Mouse (Mus musculus) neutrophil, adult 59 days (primary cell): ENCODE results near the gene Ddx41. TPM values are rescaled to one million over a fixed set of nuclear protein-coding genes. Genes with fewer than 3 reads are reported as not detected.

Experiments
- total RNA-seq, 2 experiments: library from RNA; stranded (reverse); gene quantifications; 1 replicate in 1 of 2; 2 replicates in 1 of 2; pipeline ENCODE4 v1.2.4; 2023

Gene Ddx41
- total RNA-seq: 10 to 100 TPM; 36.1 to 39.6 TPM

GRCm38 (mm10) chr13:55536194-55537175, at the start of gene Ddx41:
Ddx41 (minus strand) TSS chr13:55536658.

DNA sequence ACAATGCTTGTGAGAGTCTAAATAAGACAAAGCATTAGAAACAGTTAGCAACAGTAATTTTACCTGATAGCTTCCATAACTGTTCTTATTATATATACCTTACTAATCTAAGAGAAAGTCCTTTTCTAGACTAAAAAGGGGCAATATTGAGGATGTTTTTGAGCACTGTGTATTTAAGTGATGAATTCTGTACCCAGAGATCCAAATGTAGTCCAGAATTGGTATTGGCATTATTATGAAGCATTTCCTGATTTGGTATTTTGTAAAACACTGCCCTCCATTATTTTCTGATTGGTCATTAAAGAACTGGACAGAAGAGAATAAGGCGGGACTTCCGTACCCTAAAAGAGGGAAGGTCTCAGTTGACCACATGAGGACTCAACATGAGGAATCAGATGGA, 37.0 kb upstream of the Ddx41 start, which contains the start of gene Tmed9:
Gene Tmed9 (plus strand): TSS at position 301 of the 400 bp plus-strand sequence.

DNA sequence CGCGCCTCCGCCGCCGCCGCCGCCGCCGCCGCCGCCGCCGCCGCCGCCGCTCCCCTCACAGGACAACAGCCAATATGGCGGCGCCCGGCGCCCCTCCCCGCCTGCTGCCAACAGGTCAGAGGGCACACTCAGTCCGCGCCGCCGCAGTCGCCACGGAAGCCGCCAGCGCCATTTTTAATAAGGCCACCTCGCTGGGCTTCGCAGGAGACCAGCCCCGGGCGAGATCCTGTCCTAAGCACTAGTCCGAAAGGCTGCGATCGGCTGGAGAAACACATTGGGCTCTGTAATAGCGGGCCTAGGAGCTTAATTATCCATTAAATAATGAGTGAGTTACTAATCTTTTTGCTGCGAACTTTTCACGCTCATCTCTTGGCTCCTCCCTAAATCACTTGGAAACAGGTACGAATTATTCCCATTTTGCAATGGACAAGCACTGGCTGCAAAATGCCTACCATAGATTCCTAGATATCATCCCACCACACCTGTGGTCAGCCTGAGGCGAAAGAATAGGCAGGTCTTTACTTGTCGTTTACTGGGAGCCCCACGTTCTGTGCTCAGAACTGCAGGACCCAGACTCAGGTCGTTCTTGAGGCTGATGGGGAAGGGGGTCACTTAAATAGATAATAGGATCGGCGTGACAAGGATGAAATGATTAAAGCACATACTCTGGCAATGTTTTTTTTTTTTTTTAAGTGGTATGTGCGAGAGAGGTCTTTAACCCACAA, 34.7 kb upstream of the Ddx41 start, which contains the start of gene Fam193b:
Gene Fam193b (minus strand): TSS at position 94 of the 725 bp plus-strand sequence.

DNA sequence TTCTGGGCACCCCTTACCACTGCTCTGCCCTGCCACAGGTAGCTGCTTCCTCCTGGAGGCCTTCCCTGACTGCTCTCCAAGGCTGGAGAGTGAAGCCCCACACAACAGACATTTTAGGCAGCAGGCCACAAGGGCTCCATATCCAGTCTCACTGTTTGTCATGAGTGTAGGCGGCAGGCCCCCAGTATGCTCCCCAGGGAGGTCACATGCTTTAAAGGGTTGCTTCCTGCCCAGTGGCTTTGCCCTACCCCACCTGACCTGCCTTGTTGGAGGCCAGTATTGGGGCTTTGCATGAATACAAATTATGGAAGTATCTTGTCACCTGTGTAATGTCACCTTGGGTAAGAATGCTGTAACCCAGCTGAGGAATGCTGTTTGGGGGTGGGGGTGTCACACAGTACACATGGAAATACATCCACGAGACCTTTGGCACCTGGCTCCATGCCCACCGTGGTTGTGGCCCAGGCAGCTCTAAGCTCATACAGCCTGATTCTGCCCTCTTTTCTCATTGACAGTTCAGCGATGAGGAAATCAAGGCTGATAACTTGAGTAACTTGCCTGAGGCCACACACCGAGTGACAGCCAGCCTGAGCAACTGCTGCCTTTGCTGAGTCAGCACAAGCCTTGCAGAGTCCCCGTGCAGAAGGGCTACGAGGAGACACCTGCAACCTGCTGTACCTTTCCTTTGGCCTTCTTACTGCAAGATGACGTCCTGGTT, 7.1 kb downstream of the Ddx41 start, which contains the start of gene Dok3:
Gene Dok3 (minus strand): TSS at position 99 of the 718 bp plus-strand sequence.

GRCm38 (mm10) chr13:55513111-55513748, 23.2 kb downstream of the Ddx41 start, which contains the start of gene Pdlim7:
Pdlim7 (minus strand) TSS chr13:55513676.

GRCm38 (mm10) chr13:55487578-55488498, 48.6 kb downstream of the Ddx41 start, which contains the start of gene Dbn1:
Dbn1 (minus strand) TSS chr13:55488111.

Other genes with a start within 250 kb of the Ddx41 start
- 100 to 1,000 TPM; 196 to 208 TPM for gene Prelid1, start 216.2 kb downstream of the Ddx41 start, total RNA-seq
- gene Rab24, start 214.7 kb downstream of the Ddx41 start, total RNA-seq: 10 to 100 TPM; 73.9 to 75.8 TPM
- 10 to 100 TPM; 15.2 to 16.0 TPM for gene Mxd3, start 206.8 kb downstream of the Ddx41 start, total RNA-seq
- 10 to 100 TPM; 77.1 to 89.8 TPM for gene Lman2, start 173.9 kb downstream of the Ddx41 start, total RNA-seq
- gene Rgs14, start 166.9 kb downstream of the Ddx41 start, total RNA-seq: 100 to 1,000 TPM; 106 to 113 TPM
- gene Slc34a1, start 138.5 kb downstream of the Ddx41 start, total RNA-seq: not detected
- gene Pfn3, start 121.4 kb downstream of the Ddx41 start, total RNA-seq: not detected
- gene F12, start 109.9 kb downstream of the Ddx41 start, total RNA-seq: 1 to 10 TPM; 2.2 TPM
- gene Grk6, start 91.6 kb downstream of the Ddx41 start, total RNA-seq: 100 to 1,000 TPM; 211 to 221 TPM
- gene Prr7, start 72.4 kb downstream of the Ddx41 start, total RNA-seq: 10 to 100 TPM in 1 of 2 experiments, 1 to 10 TPM in 1; 8.3 to 10.5 TPM
- under 1 TPM; 0.20 to 0.47 TPM for gene Dbn1, start 48.5 kb downstream of the Ddx41 start, total RNA-seq
- 100 to 1,000 TPM; 107 to 126 TPM for gene Pdlim7, start 23.0 kb downstream of the Ddx41 start, total RNA-seq
- gene Dok3, start 7.4 kb downstream of the Ddx41 start, total RNA-seq: 100 to 1,000 TPM; 326 to 337 TPM
- gene Fam193b, start 34.5 kb upstream of the Ddx41 start, total RNA-seq: 10 to 100 TPM; 84.2 to 84.9 TPM
- 10 to 100 TPM; 61.5 to 73.1 TPM for gene Tmed9, start 37.1 kb upstream of the Ddx41 start, total RNA-seq
- 10 to 100 TPM in 1 of 2 experiments, 1 to 10 TPM in 1; 10.0 to 10.5 TPM for gene B4galt7, start 63.2 kb upstream of the Ddx41 start, total RNA-seq
- gene Caml, start 86.3 kb upstream of the Ddx41 start, total RNA-seq: 10 to 100 TPM; 11.4 to 12.8 TPM
- 10 to 100 TPM; 34.6 to 38.5 TPM for gene Ddx46, start 98.4 kb upstream of the Ddx41 start, total RNA-seq
- gene B230219D22Rik, start 156.5 kb upstream of the Ddx41 start, total RNA-seq: 10 to 100 TPM; 24.5 to 28.5 TPM
- 10 to 100 TPM; 11.3 to 17.6 TPM for gene Txndc15, start 178.0 kb upstream of the Ddx41 start, total RNA-seq
- gene Pcbd2, start 190.7 kb upstream of the Ddx41 start, total RNA-seq: 10 to 100 TPM; 36.2 to 37.8 TPM
- gene Catsper3, start 247.9 kb upstream of the Ddx41 start, total RNA-seq: not detected